Mouse (Mus musculus) adrenal gland, adult 18-20 months (tissue): ENCODE measurements around the gene Masp1. TPM values are rescaled to one million over a fixed set of nuclear protein-coding genes. Genes with fewer than 3 reads are reported as not detected.
A peak's percentile ranks its signal among the peaks of the same experiment; 100 is the strongest.

Source experiments
- DNase-seq, 2 experiments: peaks; one replicate each; pipeline ENCODE4 v3.0.0; 2021 to 2022; ENCODE audit warnings: low spot score in 2 of 2
- total RNA-seq, 2 experiments: library from RNA; stranded (reverse); gene quantifications; 1 replicate in 1 of 2; 2 replicates in 1 of 2; pipeline ENCODE4 v1.2.3; 2021

Masp1 gene
- total RNA-seq, 2 experiments from 2014 or later = 3.3 to 158 TPM

DNA sequence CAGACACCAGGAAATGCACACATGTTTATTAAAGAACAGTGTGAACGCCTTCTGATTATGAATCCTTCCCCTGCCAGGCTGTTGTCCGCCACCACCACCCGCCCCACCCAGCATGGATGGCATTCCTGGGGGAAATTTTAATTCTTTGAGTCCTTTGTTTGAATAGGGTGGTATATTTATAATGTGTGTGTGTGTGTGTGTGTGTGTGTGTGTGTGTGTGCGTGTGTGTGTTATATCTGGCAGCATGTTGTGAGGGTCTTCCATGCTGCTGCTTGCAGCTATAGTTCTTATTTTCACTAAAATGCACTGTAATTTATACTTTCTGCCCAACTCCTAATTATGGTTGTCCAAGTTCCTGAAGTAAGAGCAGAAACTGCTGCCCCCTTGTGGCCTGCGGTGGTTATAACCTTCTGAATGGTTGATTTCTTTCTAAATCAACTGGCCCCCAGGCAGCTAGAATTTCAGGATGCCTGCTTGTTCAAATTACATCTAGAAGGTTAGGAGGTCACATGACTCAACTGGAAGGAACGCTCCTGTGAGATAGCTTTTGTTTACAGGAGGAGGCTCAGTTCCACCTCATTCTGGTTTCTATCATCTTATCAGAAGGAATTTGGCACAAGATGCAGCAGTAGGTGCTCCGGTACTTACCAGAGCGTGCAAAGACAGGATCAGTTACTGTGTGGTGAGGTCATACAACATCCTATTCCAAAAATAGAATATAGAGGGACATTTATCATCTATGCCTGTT, 117.4 kb downstream of the Masp1 start:
- DNase-seq = peak; percentile 73 to 78

DNA sequence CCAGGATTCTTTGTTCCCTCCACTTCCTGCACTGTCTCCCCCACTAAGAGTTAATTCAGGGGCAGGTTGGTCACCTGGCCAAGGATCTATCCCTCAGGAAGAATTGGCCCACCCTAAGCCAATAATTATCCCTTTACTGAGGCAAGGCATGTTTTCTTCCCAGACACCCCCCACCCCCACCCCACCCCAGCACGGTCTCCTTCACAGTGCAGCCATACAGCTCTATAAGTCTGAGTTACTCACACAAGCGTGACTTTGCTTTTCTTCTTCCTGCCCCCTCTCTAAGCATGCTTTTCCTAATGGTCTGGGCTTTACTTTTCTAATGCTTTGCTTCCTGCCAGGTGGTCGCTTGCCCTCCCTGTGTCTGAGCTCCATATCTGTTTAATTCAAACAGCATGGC, 118.7 kb downstream of the Masp1 start:
- no peak for DNase-seq

DNA sequence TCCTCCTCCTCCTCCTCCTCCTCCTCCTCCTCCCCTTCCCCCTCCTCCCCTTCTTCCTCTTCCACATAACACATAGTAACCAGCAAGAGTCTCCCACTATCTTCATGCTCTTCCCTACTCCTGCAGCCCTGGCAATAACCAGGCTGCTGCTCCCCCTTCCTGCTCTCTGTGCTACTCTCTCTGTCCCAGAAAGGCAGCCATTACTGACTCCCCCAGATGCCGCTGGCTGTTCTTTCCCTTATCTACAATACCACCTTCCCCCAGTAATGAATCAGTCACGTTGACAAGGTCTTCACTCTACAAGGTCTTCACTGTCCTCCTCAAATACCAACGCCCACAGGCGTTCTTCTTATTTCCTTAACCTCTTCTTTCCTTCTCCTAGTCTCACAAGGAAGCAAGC, 119.2 kb downstream of the Masp1 start:
- DNase-seq = no peak

Other genes with a start within 250 kb of the Masp1 start
- gene Rtp1, start 91.7 kb downstream of the Masp1 start, total RNA-seq = not detected
- gene Rtp4, start 524 bp downstream of the Masp1 start, total RNA-seq = 10 to 100 TPM in 1 of 2 experiments, 1 to 10 TPM in 1; 9.3 to 10.8 TPM